Comparison of ENCODE assay signal across 28 mouse cellular contexts in the genomic region with DNA sequence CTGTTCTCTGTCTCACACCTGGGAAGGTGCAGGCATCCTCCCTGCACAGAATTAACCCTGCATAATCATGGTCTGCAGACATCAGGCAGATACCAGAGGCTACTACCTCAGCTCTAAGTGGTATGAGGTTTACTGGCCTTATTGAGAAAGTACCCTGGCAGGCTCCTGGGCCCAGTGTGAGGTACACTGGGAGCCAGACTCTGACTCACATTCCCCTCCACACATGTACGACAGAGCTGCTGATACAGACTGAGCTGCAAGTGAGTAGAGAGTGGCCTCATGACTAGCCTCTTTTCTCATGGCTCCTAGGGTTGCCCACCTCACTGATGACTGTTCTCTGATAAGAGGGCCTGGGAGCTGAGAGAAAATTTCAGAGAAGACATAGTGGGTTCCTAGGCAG. TPM values are rescaled to one million over a fixed set of nuclear protein-coding genes. Genes with fewer than 3 reads are reported as not detected.
DNase-seq lines count a peak whose midpoint lies in the region; ATAC-seq and TF ChIP-seq lines count a peak whose summit lies in the region.
"Had no signal": no experiment of that assay in that cellular context is flagged by ENCODE, and none has a peak within 500 bp of the region (broad histone marks: within the 10 kb centered on the region; RNA-seq: fewer than 3 reads in every experiment).

No protein-coding gene starts in this region.

- intact Hi-C loops in heart, postnatal 36 days (cut with DNase I) = no loop called here
- intact Hi-C loops in gastrocnemius, postnatal 36 days (cut with DNase I) = no loop called here

- H3K79me2 ChIP-seq in MEL (ENCODE audit: control insufficient read depth, insufficient read depth, low read length, poor library complexity) = no peaks in the 10 kb centered on the region

- WGBS in heart, embryonic 10.5 days = 26% methylated on average over 1 of the region's 1 CpGs
- WGBS in midbrain, postnatal 0 days = 74% methylated on average over 1 of the region's 1 CpGs

- H3K4me3 ChIP-seq in heart, embryonic 10.5 days = no peak overlapping the region
- H3K4me3 ChIP-seq in MEL (ENCODE audit: control insufficient read depth in 1 of 2, insufficient read depth in 1 of 2, low read depth in 2 of 2, low read length in 2 of 2) = no peak overlapping the region
- no peak overlapping the region for H3K4me3 ChIP-seq in midbrain, postnatal 0 days (ENCODE audit: low read depth, low read length)
- H3K4me3 ChIP-seq: embryonic facial prominence, embryonic 10.5 days; embryonic facial prominence, embryonic 13.5 days; erythroblast, embryonic 14.5 days; forebrain, embryonic 10.5 days; forebrain, embryonic 13.5 days; heart, embryonic 15.5 days; hindbrain, embryonic 12.5 days; hindbrain, embryonic 15.5 days had no signal

- TF ChIP-seq CTCF in MEL (IDR thresholded peaks at IDR 0.05 in 2 of 3, conservative IDR thresholded peaks at IDR 0.05 in 1 of 3; ENCODE audit: control insufficient read depth in 1 of 3, insufficient read depth in 1 of 3, low read depth in 2 of 3, low read length in 3 of 3, poor library complexity in 1 of 3, severe bottlenecking in 1 of 3) = no peak
- no peak for TF ChIP-seq CTCF in midbrain, postnatal 0 days (IDR thresholded peaks at IDR 0.05)

- no peak for ATAC-seq in midbrain, postnatal 0 days (ENCODE audit: low FRiP score)
- ATAC-seq: forebrain, embryonic 13.5 days; forebrain, embryonic 16.5 days; intestine, postnatal 0 days had no signal

- TF ChIP-seq EP300 in MEL (IDR thresholded peaks at IDR 0.05; ENCODE audit: low read depth in 1 of 2, low read length in 2 of 2) = no peak

- H3K9ac ChIP-seq in MEL (ENCODE audit: control insufficient read depth, low read depth, low read length, poor library complexity, severe bottlenecking) = no peak overlapping the region
- no peak overlapping the region for H3K9ac ChIP-seq in midbrain, postnatal 0 days (replicated peaks; ENCODE audit: low read length, poor library complexity, severe bottlenecking)
- H3K9ac ChIP-seq: embryonic facial prominence, embryonic 13.5 days; forebrain, embryonic 13.5 days; heart, embryonic 15.5 days; hindbrain, embryonic 12.5 days; hindbrain, embryonic 15.5 days had no signal

- 0 out of 2 replicates have a peak overlapping the region, but pooled peaks have one; percentile 30 for H3K27ac ChIP-seq in heart, embryonic 10.5 days
- H3K27ac ChIP-seq in MEL (ENCODE audit: control insufficient read depth, low read depth, low read length) = no peak overlapping the region
- H3K27ac ChIP-seq in midbrain, postnatal 0 days (ENCODE audit: low read depth, low read length) = no peak overlapping the region
- H3K27ac ChIP-seq: embryonic facial prominence, embryonic 10.5 days; embryonic facial prominence, embryonic 13.5 days; forebrain, embryonic 10.5 days; forebrain, embryonic 13.5 days; heart, embryonic 15.5 days; hindbrain, embryonic 12.5 days; hindbrain, embryonic 15.5 days had no signal

- no peaks in the 10 kb centered on the region for H3K27me3 ChIP-seq in heart, embryonic 10.5 days (ENCODE audit: insufficient read depth, poor library complexity, severe bottlenecking)
- no peaks in the 10 kb centered on the region for H3K27me3 ChIP-seq in MEL (ENCODE audit: control insufficient read depth in 1 of 2, insufficient read depth in 2 of 2, low read length in 2 of 2)
- H3K27me3 ChIP-seq in midbrain, postnatal 0 days (ENCODE audit: insufficient read depth, low read length) = no peaks in the 10 kb centered on the region
- H3K27me3 ChIP-seq: embryonic facial prominence, embryonic 13.5 days; forebrain, embryonic 13.5 days; heart, embryonic 15.5 days; hindbrain, embryonic 12.5 days; hindbrain, embryonic 15.5 days had no signal

- no peak for DNase-seq in heart, embryonic 10.5 days (ENCODE audit: low spot score)
- no peak for DNase-seq in heart, postnatal 36 days
- DNase-seq in 3134 (ENCODE audit: extremely low read depth, insufficient read length, low spot score) = peak; percentile 27
- peak; percentile 17 for DNase-seq in MEL (ENCODE audit: low read depth, low spot score)
- peak; percentile 75 for DNase-seq in fibroblast of lung, adult 2 months (ENCODE audit: low read depth)
- DNase-seq in midbrain, postnatal 0 days (ENCODE audit: low spot score) = no peak
- no peak for DNase-seq in gastrocnemius, postnatal 36 days
- DNase-seq: adrenal gland, adult 8-10 months; adrenal gland, postnatal 25 days; cerebellum, adult 18-20 months; cerebellum, adult 9-10 months; cerebellum, postnatal 14 days; embryo, embryonic 11 days; gastrocnemius, postnatal 10 days; heart, adult 11 months; heart, postnatal 14 days; kidney, adult 2 months had no signal

- TF ChIP-seq RAD21 in MEL (IDR thresholded peaks at IDR 0.05; ENCODE audit: low read depth, low read length) = no peak

- no peak for TF ChIP-seq POLR2A in MEL (IDR thresholded peaks at IDR 0.05; ENCODE audit: control insufficient read depth in 1 of 2, insufficient read depth in 1 of 2, low read depth in 1 of 2, low read length in 2 of 2, poor library complexity in 1 of 2)

- no peaks in the 10 kb centered on the region for H3K9me3 ChIP-seq in heart, embryonic 10.5 days
- H3K9me3 ChIP-seq in MEL (replicated peaks; ENCODE audit: insufficient read depth, low read length) = no peaks in the 10 kb centered on the region
- no peaks in the 10 kb centered on the region for H3K9me3 ChIP-seq in midbrain, postnatal 0 days (ENCODE audit: low read length)
- H3K9me3 ChIP-seq: embryonic facial prominence, embryonic 10.5 days; embryonic facial prominence, embryonic 13.5 days; forebrain, embryonic 10.5 days; forebrain, embryonic 13.5 days; heart, embryonic 15.5 days; hindbrain, embryonic 12.5 days; hindbrain, embryonic 15.5 days had no signal

- no peaks in the 10 kb centered on the region for H3K36me3 ChIP-seq in heart, embryonic 10.5 days
- H3K36me3 ChIP-seq in MEL (ENCODE audit: control insufficient read depth in 1 of 2, insufficient read depth in 2 of 2, low read length in 2 of 2) = no peaks in the 10 kb centered on the region
- 0 out of 2 replicates have a peak, but pooled peaks cover 2% of the 10 kb centered on the region for H3K36me3 ChIP-seq in midbrain, postnatal 0 days (ENCODE audit: insufficient read depth, low read length)
- H3K36me3 ChIP-seq: embryonic facial prominence, embryonic 10.5 days; embryonic facial prominence, embryonic 13.5 days; forebrain, embryonic 10.5 days; heart, embryonic 15.5 days; hindbrain, embryonic 12.5 days; hindbrain, embryonic 15.5 days had no signal

- H3K4me1 ChIP-seq in heart, embryonic 10.5 days = peaks cover 45% of the 10 kb centered on the region
- H3K4me1 ChIP-seq in MEL (ENCODE audit: control insufficient read depth in 1 of 2, insufficient read depth in 2 of 2, low read length in 2 of 2) = no peaks in the 10 kb centered on the region
- H3K4me1 ChIP-seq in midbrain, postnatal 0 days (ENCODE audit: insufficient read depth, low read length) = no peaks in the 10 kb centered on the region
- H3K4me1 ChIP-seq: embryonic facial prominence, embryonic 13.5 days; forebrain, embryonic 13.5 days had no signal

- H3K4me2 ChIP-seq in midbrain, postnatal 0 days (ENCODE audit: low read depth, low read length, poor library complexity, severe bottlenecking) = no peak overlapping the region
- H3K4me2 ChIP-seq: embryonic facial prominence, embryonic 13.5 days; forebrain, embryonic 13.5 days; heart, embryonic 11.5 days; heart, embryonic 15.5 days; hindbrain, embryonic 12.5 days; hindbrain, embryonic 15.5 days had no signal

TF ChIP-seq in MEL, 35 proteins besides CTCF, POLR2A, EP300 and RAD21:
- no peak for TF ChIP-seq NRF1 (IDR thresholded peaks at IDR 0.05; ENCODE audit: insufficient read depth, low read depth, low read length, poor library complexity, severe bottlenecking)
- no peak for TF ChIP-seq NELFE (IDR thresholded peaks at IDR 0.05; ENCODE audit: low read depth, low read length)
- no peak for TF ChIP-seq E2F4 (IDR thresholded peaks at IDR 0.05; ENCODE audit: borderline replicate concordance, low read depth, low read length)
- no peak for TF ChIP-seq HCFC1 (IDR thresholded peaks at IDR 0.05; ENCODE audit: low read depth, low read length)
- TF ChIP-seq MYC (IDR thresholded peaks at IDR 0.05; ENCODE audit: low read depth, low read length) = no peak
- TF ChIP-seq SIN3A (IDR thresholded peaks at IDR 0.05; ENCODE audit: low read length) = no peak
- no peak for TF ChIP-seq ZNF384 (IDR thresholded peaks at IDR 0.05; ENCODE audit: low read depth, low read length)
- no peak for TF ChIP-seq BHLHE40 (IDR thresholded peaks at IDR 0.05; ENCODE audit: borderline replicate concordance, low read depth, low read length)

RNA-seq across cellular contexts. Expression of a gene that starts 24.5 kb away (rescaled TPM):
- 11.3 and 14.3 TPM in 2 replicates for polyA plus RNA-seq in heart, embryonic 10.5 days (2016; fragmentation: Nextera tagmentation; extraction: Ambion mirVana)
- total RNA-seq in heart, postnatal 36 days (2021) = 10 to 100 TPM; 18.9 to 21.9 TPM
- total RNA-seq in MEL (2012; rRNA removed) = 6.7 and 7.2 TPM in 2 replicates
- 10 to 100 TPM in 1 of 2 experiments, not detected in 1; 25.8 TPM for polyA plus RNA-seq in MEL (2012; ENCODE audit: insufficient read depth in 1 of 2, insufficient read length in 2 of 2, low read depth in 1 of 2, low replicate concordance in 2 of 2, missing spikeins in 1 of 2)
- total RNA-seq in midbrain, postnatal 0 days (2014; rRNA removed) = 220 and 234 TPM in 2 replicates
- polyA plus RNA-seq in midbrain, postnatal 0 days (2015; fragmentation: Nextera tagmentation; extraction: Ambion mirVana) = 46.5 and 50.1 TPM in 2 replicates
- 10 to 100 TPM; 11.1 to 18.1 TPM for total RNA-seq in gastrocnemius, postnatal 36 days (2021)

Comparison
In these comparisons a context has a peak if more than half of its experiments do, and no peak if none do; other contexts are left out.
1. DNase-seq: peak in 3134 (single experiment), MEL (single experiment) and fibroblast of lung, adult 2 months (single experiment); none in heart, embryonic 10.5 days (single experiment), heart, postnatal 36 days (0 of 2), midbrain, postnatal 0 days (single experiment) and gastrocnemius, postnatal 36 days (0 of 2).